Mouse (Mus musculus): ENCODE results near the gene Serpinf2. TPM values are rescaled to one million over a fixed set of nuclear protein-coding genes. Genes with fewer than 3 reads are reported as not detected.

Serpinf2 gene
- polyA plus RNA-seq (2012; rRNA removed): 0.25 and 0.75 TPM in 2 replicates

- 83% methylated on average over 6 of the region's 6 CpGs for WGBS
- TF ChIP-seq POLR2A (IDR thresholded peaks at IDR 0.05; ENCODE audit: low read depth, low read length) (no peak), CTCF (IDR thresholded peaks at IDR 0.05; ENCODE audit: extremely low read depth, insufficient read depth, insufficient read length, insufficient replicate concordance) (no peak)
- H3K36me3 ChIP-seq (ENCODE audit: control insufficient read depth, insufficient read depth, low read length): peaks cover 24% of the 10 kb centered on the region
- H3K27ac ChIP-seq (ENCODE audit: insufficient read depth, low read length): no peak within 1 kb of the TSS
- no peaks in the 10 kb centered on the region for H3K4me1 ChIP-seq (ENCODE audit: control insufficient read depth, insufficient read depth, insufficient read length)
- H3K4me3 ChIP-seq (ENCODE audit: extremely low read depth, insufficient read depth, insufficient read length): no peak within 1 kb of the TSS
- no peaks in the 10 kb centered on the region for H3K27me3 ChIP-seq (ENCODE audit: control insufficient read depth, insufficient read depth, low read length)
- DNase-seq (ENCODE audit: low read depth in 1 of 2, low spot score in 2 of 2): no peak
These were observed at the start of gene Serpinf2 for GRCm38 (mm10) chr11:75439363-75439762. Gene Serpinf2, minus strand, starts transcription at chr11:75439591.

- DNase-seq (ENCODE audit: low read depth in 1 of 2, low spot score in 2 of 2): no peak
- Histone ChIP-seq H3K27ac (ENCODE audit: insufficient read depth, low read length) (no peak overlapping the region), H3K4me1 (ENCODE audit: control insufficient read depth, insufficient read depth, insufficient read length) (peaks cover 2% of the 10 kb centered on the region; the same call in 1 of the 2 replicates), H3K36me3 (ENCODE audit: control insufficient read depth, insufficient read depth, low read length) (peaks cover 27% of the 10 kb centered on the region), H3K27me3 (ENCODE audit: control insufficient read depth, insufficient read depth, low read length) (no peaks in the 10 kb centered on the region), H3K4me3 (ENCODE audit: extremely low read depth, insufficient read depth, insufficient read length) (peak overlapping the region; percentile 97; the same call in 1 of the 2 replicates)
- 27% methylated on average over 6 of the region's 6 CpGs for WGBS
- no peak for TF ChIP-seq CTCF (IDR thresholded peaks at IDR 0.05; ENCODE audit: extremely low read depth, insufficient read depth, insufficient read length, insufficient replicate concordance)
- TF ChIP-seq POLR2A (IDR thresholded peaks at IDR 0.05; ENCODE audit: low read depth, low read length): no peak
These were observed 48.1 kb upstream of the Serpinf2 start for GRCm38 (mm10) chr11:75487496-75487895.

GRCm38 (mm10) chr11:75486601-75487285, 47.4 kb upstream of the Serpinf2 start, which contains the start of gene Prpf8:
Gene Prpf8, plus strand, starts transcription at chr11:75486816.
- H3K36me3 ChIP-seq (ENCODE audit: control insufficient read depth, insufficient read depth, low read length): peaks cover 20% of the 10 kb centered on the region
- peak within 1 kb of the TSS; percentile 97 for H3K4me3 ChIP-seq (ENCODE audit: extremely low read depth, insufficient read depth, insufficient read length)
- peaks cover 2% of the 10 kb centered on the region; the same call in 1 of the 2 replicates for H3K4me1 ChIP-seq (ENCODE audit: control insufficient read depth, insufficient read depth, insufficient read length)
- H3K27ac ChIP-seq (ENCODE audit: insufficient read depth, low read length): peak within 1 kb of the TSS; percentile 83
- peak; percentile 53; the same call in 1 of the 2 replicates for TF ChIP-seq POLR2A (IDR thresholded peaks at IDR 0.05; ENCODE audit: low read depth, low read length)
- TF ChIP-seq CTCF (IDR thresholded peaks at IDR 0.05; ENCODE audit: extremely low read depth, insufficient read depth, insufficient read length, insufficient replicate concordance): no peak
- WGBS: under 1% methylated on average over 52 of the region's 52 CpGs
- DNase-seq (ENCODE audit: low read depth in 1 of 2, low spot score in 2 of 2): peak; percentile 96
- no peaks in the 10 kb centered on the region for H3K27me3 ChIP-seq (ENCODE audit: control insufficient read depth, insufficient read depth, low read length)

GRCm38 (mm10) chr11:75486192-75486591, 46.8 kb upstream of the Serpinf2 start:
- 30% methylated on average over 3 of the region's 3 CpGs for WGBS
- no peak for DNase-seq (ENCODE audit: low read depth in 1 of 2, low spot score in 2 of 2)
- Histone ChIP-seq H3K27ac (ENCODE audit: insufficient read depth, low read length) (no peak overlapping the region), H3K4me1 (ENCODE audit: control insufficient read depth, insufficient read depth, insufficient read length) (peaks cover 2% of the 10 kb centered on the region; the same call in 1 of the 2 replicates), H3K27me3 (ENCODE audit: control insufficient read depth, insufficient read depth, low read length) (no peaks in the 10 kb centered on the region), H3K36me3 (ENCODE audit: control insufficient read depth, insufficient read depth, low read length) (peaks cover 14% of the 10 kb centered on the region), H3K4me3 (ENCODE audit: extremely low read depth, insufficient read depth, insufficient read length) (no peak overlapping the region)
- TF ChIP-seq CTCF (IDR thresholded peaks at IDR 0.05; ENCODE audit: extremely low read depth, insufficient read depth, insufficient read length, insufficient replicate concordance) (no peak), POLR2A (IDR thresholded peaks at IDR 0.05; ENCODE audit: low read depth, low read length) (no peak)

- no peak for TF ChIP-seq POLR2A (IDR thresholded peaks at IDR 0.05; ENCODE audit: low read depth, low read length)
- TF ChIP-seq CTCF (IDR thresholded peaks at IDR 0.05; ENCODE audit: extremely low read depth, insufficient read depth, insufficient read length, insufficient replicate concordance): no peak
- 86% methylated on average over 7 of the region's 7 CpGs for WGBS
- no peak overlapping the region for H3K27ac ChIP-seq (ENCODE audit: insufficient read depth, low read length)
These were observed 34.0 kb upstream of the Serpinf2 start for GRCm38 (mm10) chr11:75473376-75473775.

GRCm38 (mm10) chr11:75472469-75473081, 33.2 kb upstream of the Serpinf2 start:
- Histone ChIP-seq H3K4me1 (ENCODE audit: control insufficient read depth, insufficient read depth, insufficient read length) (no peaks in the 10 kb centered on the region; the same call in 1 of the 2 replicates), H3K27ac (ENCODE audit: insufficient read depth, low read length) (no peak overlapping the region), H3K36me3 (ENCODE audit: control insufficient read depth, insufficient read depth, low read length) (no peaks in the 10 kb centered on the region), H3K4me3 (ENCODE audit: extremely low read depth, insufficient read depth, insufficient read length) (no peak overlapping the region), H3K27me3 (ENCODE audit: control insufficient read depth, insufficient read depth, low read length) (no peaks in the 10 kb centered on the region)
- DNase-seq (ENCODE audit: low read depth in 1 of 2, low spot score in 2 of 2): no peak
- TF ChIP-seq CTCF (IDR thresholded peaks at IDR 0.05; ENCODE audit: extremely low read depth, insufficient read depth, insufficient read length, insufficient replicate concordance) (no peak), POLR2A (IDR thresholded peaks at IDR 0.05; ENCODE audit: low read depth, low read length) (no peak)
- WGBS: 44% methylated on average over 11 of the region's 11 CpGs

More at GRCm38 (mm10) chr11:75473376-75473775, 34.0 kb upstream of the Serpinf2 start:
- H3K27me3 ChIP-seq (ENCODE audit: control insufficient read depth, insufficient read depth, low read length): no peaks in the 10 kb centered on the region
- H3K4me3 ChIP-seq (ENCODE audit: extremely low read depth, insufficient read depth, insufficient read length): no peak overlapping the region
- no peaks in the 10 kb centered on the region for H3K36me3 ChIP-seq (ENCODE audit: control insufficient read depth, insufficient read depth, low read length)
- no peak for DNase-seq (ENCODE audit: low read depth in 1 of 2, low spot score in 2 of 2)
- no peaks in the 10 kb centered on the region; the same call in 1 of the 2 replicates for H3K4me1 ChIP-seq (ENCODE audit: control insufficient read depth, insufficient read depth, insufficient read length)

Measured in spleen, adult 2 months (tissue).